Mouse (Mus musculus): ENCODE data around the gene Accsl.

GRCm38 (mm10) chr2:93813343-93813742 lies 55.6 kb downstream of the Accsl start:
- TF ChIP-seq POLR2A (IDR thresholded peaks at IDR 0.05; ENCODE audit: low read depth, low read length) (no peak), CTCF (conservative IDR thresholded peaks at IDR 0.05; ENCODE audit: insufficient read depth, insufficient read length, low read depth, low read length) (no peak)

All from kidney, adult 2 months (tissue).